Mouse (Mus musculus) heart, postnatal 0 days (tissue): ENCODE data around the gene Jarid2.
A peak's percentile ranks its signal among the peaks of the same experiment; 100 is the strongest.

Experiments used
- CTCF ChIP-seq: IDR thresholded peaks from 2 replicates; pipeline ENCODE4 v1.5.1; 2016; ENCODE audit warnings: antibody characterized with exemption, control low read depth, low read depth
- EP300 ChIP-seq: IDR thresholded peaks from 2 replicates; pipeline ENCODE4 v1.6.1; 2016; ENCODE audit warnings: antibody characterized with exemption, low read depth

GRCm38 (mm10) chr13:44786291-44786690 lies 57.0 kb downstream of the Jarid2 start:
- TF ChIP-seq CTCF (peak; percentile 72), EP300 (no peak)
